Mouse (Mus musculus) midbrain, embryonic 15.5 days (tissue): ENCODE data around the gene Ppp2r2c. TPM values are rescaled to one million over a fixed set of nuclear protein-coding genes. Genes with fewer than 3 reads are reported as not detected.
A peak's percentile ranks its signal among the peaks of the same experiment; 100 is the strongest.

Experiments
- ATAC-seq: fragments of 200-750 bp; cut with Nextera tagmentation; replicated peaks from 2 replicates; pipeline ENCODE4 v1.8.0; 2017; ENCODE audit warnings: moderate TSS enrichment
- H3K27ac ChIP-seq: fragments of 300-500 bp; sonication (generic); 2 replicates; pipeline ENCODE4 v1.5.1; 2015; ENCODE audit warnings: mild to moderate bottlenecking, inconsistent platforms
- H3K27me3 ChIP-seq: fragments of 300-500 bp; sonication (generic); replicated peaks from 2 replicates; pipeline ENCODE4 v1.6.1; 2015; ENCODE audit warnings: inconsistent platforms
- H3K36me3 ChIP-seq: fragments of 300-500 bp; sonication (generic); replicated peaks from 2 replicates; pipeline ENCODE4 v1.6.1; 2015; ENCODE audit warnings: inconsistent platforms
- H3K4me1 ChIP-seq: fragments of 300-500 bp; sonication (generic); 2 replicates; pipeline ENCODE4 v1.6.1; 2015; ENCODE audit warnings: inconsistent platforms
- H3K4me2 ChIP-seq: fragments of 300-500 bp; sonication (generic); 2 replicates; pipeline ENCODE4 v1.6.1; 2015; ENCODE audit warnings: inconsistent platforms, mild to moderate bottlenecking, moderate library complexity
- H3K4me3 ChIP-seq: fragments of 300-500 bp; sonication (generic); 2 replicates; pipeline ENCODE4 v1.5.1; 2015; ENCODE audit warnings: mild to moderate bottlenecking, inconsistent platforms
- H3K9ac ChIP-seq: fragments of 300-500 bp; sonication (generic); 2 replicates; pipeline ENCODE4 v1.6.1; 2015; ENCODE audit warnings: mild to moderate bottlenecking, inconsistent platforms
- H3K9me3 ChIP-seq: fragments of 300-500 bp; sonication (generic); 2 replicates; pipeline ENCODE4 v1.6.1; 2016; ENCODE audit warnings: inconsistent platforms
- WGBS: fragments of 180-500 bp; shearing (Covaris S2); methylation state at CpG from one replicate; pipeline ENCODE4 v1.1.7; 2015; ENCODE audit warnings: mixed read lengths; 5-methylcytosine and 5-hydroxymethylcytosine counted together
- polyA plus RNA-seq: library from polyadenylated mRNA; unstranded; fragments of >200 nt; fragmentation: Nextera tagmentation; extraction: Ambion mirVana; gene quantifications from 2 replicates; pipeline ENCODE4 v1.2.1, GENCODE M21; 2015

Gene Ppp2r2c
- polyA plus RNA-seq, 1 experiment from 2014 or later, result 54.7 TPM

- ATAC-seq, result no peak
- 72% methylated on average over 5 of the region's 5 CpGs for WGBS
- Histone ChIP-seq H3K9ac (no peak overlapping the region), H3K27me3 (no peaks in the 10 kb centered on the region), H3K4me3 (no peak overlapping the region), H3K27ac (peak overlapping the region; percentile 80), H3K4me2 (no peak overlapping the region), H3K36me3 (no peaks in the 10 kb centered on the region), H3K4me1 (peaks cover 18% of the 10 kb centered on the region), H3K9me3 (no peaks in the 10 kb centered on the region)
These were observed 76.2 kb downstream of the Ppp2r2c start for GRCm38 (mm10) chr5:36944552-36944951.

- no peaks in the 10 kb centered on the region for H3K36me3 ChIP-seq
- H3K27me3 ChIP-seq, result no peaks in the 10 kb centered on the region
- H3K4me1 ChIP-seq, result peaks cover 18% of the 10 kb centered on the region
- no peak overlapping the region for H3K9ac ChIP-seq
- peak; percentile 71 for ATAC-seq
- no peak overlapping the region for H3K4me3 ChIP-seq
- no peaks in the 10 kb centered on the region for H3K9me3 ChIP-seq
- WGBS, result 30% methylated on average over 8 of the region's 8 CpGs
- H3K4me2 ChIP-seq, result no peak overlapping the region
- H3K27ac ChIP-seq, result peak overlapping the region; percentile 80
These were observed 76.9 kb downstream of the Ppp2r2c start for GRCm38 (mm10) chr5:36945102-36945701.

GRCm38 (mm10) chr5:36945713-36946112 lies 77.4 kb downstream of the Ppp2r2c start:
- Histone ChIP-seq H3K4me2 (no peak overlapping the region), H3K27ac (peak overlapping the region; percentile 80), H3K36me3 (no peaks in the 10 kb centered on the region), H3K4me1 (peaks cover 18% of the 10 kb centered on the region), H3K9ac (no peak overlapping the region), H3K4me3 (no peak overlapping the region), H3K9me3 (no peaks in the 10 kb centered on the region), H3K27me3 (no peaks in the 10 kb centered on the region)
- ATAC-seq, result peak; percentile 8; the same call in 1 of the 2 replicates
- 72% methylated on average over 2 of the region's 2 CpGs for WGBS

- Histone ChIP-seq H3K36me3 (no peaks in the 10 kb centered on the region), H3K9me3 (no peaks in the 10 kb centered on the region), H3K27ac (no peak overlapping the region), H3K9ac (no peak overlapping the region), H3K4me3 (no peak overlapping the region), H3K4me1 (peaks cover 18% of the 10 kb centered on the region), H3K4me2 (no peak overlapping the region), H3K27me3 (no peaks in the 10 kb centered on the region)
- ATAC-seq, result no peak
- WGBS, result 7% methylated on average over 5 of the region's 5 CpGs
These were observed 78.1 kb downstream of the Ppp2r2c start for GRCm38 (mm10) chr5:36946445-36946844.

- Histone ChIP-seq H3K36me3 (no peaks in the 10 kb centered on the region), H3K4me2 (no peak overlapping the region), H3K27me3 (no peaks in the 10 kb centered on the region), H3K9me3 (no peaks in the 10 kb centered on the region), H3K4me3 (no peak overlapping the region), H3K4me1 (peaks cover 18% of the 10 kb centered on the region), H3K9ac (no peak overlapping the region), H3K27ac (no peak overlapping the region)
- ATAC-seq, result 0 out of 2 replicates have a peak, but pooled peaks have one; percentile 13
- WGBS, result 10% methylated on average over 3 of the region's 3 CpGs
These were observed 80.5 kb downstream of the Ppp2r2c start for GRCm38 (mm10) chr5:36948831-36949230.

- WGBS, result 57% methylated on average over 2 of the region's 2 CpGs
These were observed 82.6 kb downstream of the Ppp2r2c start for GRCm38 (mm10) chr5:36950871-36951270.

GRCm38 (mm10) chr5:36952311-36952710 lies 84.0 kb downstream of the Ppp2r2c start:
- H3K4me3 ChIP-seq, result no peak overlapping the region
- no peak overlapping the region for H3K4me2 ChIP-seq
- no peak for ATAC-seq
- H3K36me3 ChIP-seq, result no peaks in the 10 kb centered on the region
- no peaks in the 10 kb centered on the region for H3K27me3 ChIP-seq
- no peak overlapping the region for H3K9ac ChIP-seq
- WGBS, result 92% methylated on average over 15 of the region's 15 CpGs
- no peaks in the 10 kb centered on the region for H3K9me3 ChIP-seq
- no peaks in the 10 kb centered on the region for H3K4me1 ChIP-seq
- H3K27ac ChIP-seq, result no peak overlapping the region

More at GRCm38 (mm10) chr5:36950871-36951270, 82.6 kb downstream of the Ppp2r2c start:
- ATAC-seq, result no peak
- no peak overlapping the region for H3K9ac ChIP-seq
- no peaks in the 10 kb centered on the region for H3K9me3 ChIP-seq
- no peak overlapping the region for H3K4me3 ChIP-seq
- H3K4me2 ChIP-seq, result no peak overlapping the region
- H3K27ac ChIP-seq, result no peak overlapping the region
- no peaks in the 10 kb centered on the region for H3K27me3 ChIP-seq
- peaks cover 3% of the 10 kb centered on the region for H3K4me1 ChIP-seq
- no peaks in the 10 kb centered on the region for H3K36me3 ChIP-seq

- Histone ChIP-seq H3K27ac (no peak overlapping the region), H3K27me3 (no peaks in the 10 kb centered on the region), H3K36me3 (no peaks in the 10 kb centered on the region), H3K9ac (no peak overlapping the region), H3K4me2 (no peak overlapping the region), H3K9me3 (no peaks in the 10 kb centered on the region), H3K4me1 (peaks cover 8% of the 10 kb centered on the region), H3K4me3 (no peak overlapping the region)
- no peak for ATAC-seq
- 37% methylated on average over 4 of the region's 4 CpGs for WGBS
These were observed 87.1 kb downstream of the Ppp2r2c start for GRCm38 (mm10) chr5:36955366-36955765.

- H3K27me3 ChIP-seq, result no peaks in the 10 kb centered on the region
- no peak overlapping the region for H3K4me2 ChIP-seq
- WGBS, result 35% methylated on average over 5 of the region's 5 CpGs
- no peak overlapping the region for H3K27ac ChIP-seq
- no peaks in the 10 kb centered on the region for H3K36me3 ChIP-seq
- ATAC-seq, result no peak
- no peak overlapping the region for H3K4me3 ChIP-seq
- H3K9ac ChIP-seq, result no peak overlapping the region
- peaks cover 19% of the 10 kb centered on the region for H3K4me1 ChIP-seq
- no peaks in the 10 kb centered on the region for H3K9me3 ChIP-seq
These were observed 90.5 kb downstream of the Ppp2r2c start for GRCm38 (mm10) chr5:36958837-36959236.

GRCm38 (mm10) chr5:36960501-36960900 lies 92.2 kb downstream of the Ppp2r2c start:
- no peaks in the 10 kb centered on the region for H3K9me3 ChIP-seq
- H3K27ac ChIP-seq, result peak overlapping the region; percentile 77
- no peak overlapping the region for H3K4me2 ChIP-seq
- H3K4me3 ChIP-seq, result no peak overlapping the region
- WGBS, result 10% methylated on average over 5 of the region's 5 CpGs
- no peak overlapping the region for H3K9ac ChIP-seq
- no peaks in the 10 kb centered on the region for H3K27me3 ChIP-seq
- peak; percentile 83 for ATAC-seq
- no peaks in the 10 kb centered on the region for H3K36me3 ChIP-seq
- H3K4me1 ChIP-seq, result peaks cover 19% of the 10 kb centered on the region

- no peak overlapping the region for H3K9ac ChIP-seq
These were observed 103.3 kb downstream of the Ppp2r2c start for GRCm38 (mm10) chr5:36971587-36971986.

GRCm38 (mm10) chr5:36975336-36975735 lies 107.0 kb downstream of the Ppp2r2c start:
- H3K27ac ChIP-seq, result no peak overlapping the region
- no peaks in the 10 kb centered on the region for H3K36me3 ChIP-seq
- H3K27me3 ChIP-seq, result no peaks in the 10 kb centered on the region
- no peak overlapping the region for H3K4me2 ChIP-seq
- H3K9ac ChIP-seq, result no peak overlapping the region
- no peak for ATAC-seq
- no peaks in the 10 kb centered on the region for H3K9me3 ChIP-seq
- no peak overlapping the region for H3K4me3 ChIP-seq
- H3K4me1 ChIP-seq, result no peaks in the 10 kb centered on the region
- WGBS, result 77% methylated on average over 13 of the region's 13 CpGs

More at GRCm38 (mm10) chr5:36971587-36971986, 103.3 kb downstream of the Ppp2r2c start:
- Histone ChIP-seq H3K27me3 (no peaks in the 10 kb centered on the region), H3K4me1 (no peaks in the 10 kb centered on the region), H3K27ac (no peak overlapping the region), H3K36me3 (0 out of 2 replicates have a peak, but pooled peaks cover 5% of the 10 kb centered on the region), H3K4me2 (no peak overlapping the region), H3K4me3 (no peak overlapping the region), H3K9me3 (no peaks in the 10 kb centered on the region)
- WGBS, result 89% methylated on average over 8 of the region's 8 CpGs
- ATAC-seq, result no peak

GRCm38 (mm10) chr5:36977809-36978208 lies 109.5 kb downstream of the Ppp2r2c start:
- Histone ChIP-seq H3K9ac (no peak overlapping the region), H3K36me3 (no peaks in the 10 kb centered on the region), H3K4me3 (no peak overlapping the region), H3K4me2 (no peak overlapping the region), H3K27me3 (no peaks in the 10 kb centered on the region), H3K27ac (no peak overlapping the region), H3K4me1 (0 out of 2 replicates have a peak, but pooled peaks cover 4% of the 10 kb centered on the region), H3K9me3 (no peaks in the 10 kb centered on the region)
- 55% methylated on average over 9 of the region's 9 CpGs for WGBS
- ATAC-seq, result no peak
